Mouse (Mus musculus): ENCODE measurements at regions not wholly inside any gene's neighbourhood (a gene's known extent, or its start where the extent isn't known, plus 50 kb on each side); places are given as distances from the start of the nearest gene placed in this dataset.

DNA sequence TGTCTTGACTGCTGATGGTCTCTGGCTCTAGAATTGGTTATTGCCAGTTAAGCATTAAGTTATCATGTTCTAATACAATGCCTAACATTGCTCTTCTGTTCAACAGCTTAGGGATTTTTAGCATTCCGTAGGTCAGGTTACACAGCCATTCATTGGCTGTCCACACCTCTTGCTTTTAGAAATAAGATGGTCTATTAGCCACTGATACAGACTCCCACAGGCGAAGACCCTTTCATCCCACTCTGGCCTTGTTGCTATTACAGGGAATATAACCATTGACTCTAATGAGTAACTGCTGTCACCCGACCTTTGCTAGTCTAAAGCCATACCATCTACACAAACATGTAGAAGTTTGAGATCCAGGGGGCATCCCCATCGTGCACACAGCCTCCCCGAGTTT, 191.6 kb downstream of the Papss1 start:
- no peaks in the 10 kb centered on the region for H3K36me3 ChIP-seq (ENCODE audit: control insufficient read depth, insufficient read depth, low read length)
- no peak for ATAC-seq (ENCODE audit: low read depth)
- no peaks in the 10 kb centered on the region for H3K27me3 ChIP-seq (ENCODE audit: control insufficient read depth, insufficient read depth, low read depth, low read length)
- no peaks in the 10 kb centered on the region for H3K4me1 ChIP-seq (replicated peaks; ENCODE audit: control insufficient read depth, insufficient read depth, low read length)
- no peak overlapping the region for H3K4me3 ChIP-seq (ENCODE audit: low read length)
- peaks cover 5% of the 10 kb centered on the region for H3K9me3 ChIP-seq (ENCODE audit: control insufficient read depth, low read length)
- WGBS, result 73% methylated on average over 5 of the region's 5 CpGs
- no peak overlapping the region for H3K4me2 ChIP-seq (ENCODE audit: low read depth, low read length)
- no peak overlapping the region for H3K27ac ChIP-seq (ENCODE audit: low read length)
- no peak overlapping the region for H3K9ac ChIP-seq (ENCODE audit: low read length)

DNA sequence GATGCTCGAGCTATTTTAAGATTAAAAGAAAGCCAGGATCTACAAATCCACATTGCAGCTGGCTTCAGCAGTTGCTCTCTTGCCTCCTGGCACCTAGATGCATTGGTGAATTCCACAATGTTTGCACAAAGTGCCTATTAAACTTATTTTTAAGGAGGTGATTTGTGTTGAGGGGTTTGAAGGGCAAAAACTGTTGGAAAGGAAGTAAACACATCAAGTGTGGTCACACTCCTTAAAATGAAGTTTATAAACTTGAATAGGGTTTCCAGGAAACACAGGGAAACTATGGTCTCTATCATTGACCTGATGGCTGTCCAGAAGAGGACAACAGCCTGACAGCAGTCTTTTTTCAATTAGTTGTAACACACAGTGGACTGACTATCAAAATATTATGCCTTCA, 205.4 kb downstream of the Papss1 start:
- no peaks in the 10 kb centered on the region for H3K36me3 ChIP-seq (ENCODE audit: control insufficient read depth, insufficient read depth, low read length)
- no peak overlapping the region for H3K4me2 ChIP-seq (ENCODE audit: low read depth, low read length)
- WGBS, result 50% methylated on average over 1 of the region's 1 CpGs
- H3K27ac ChIP-seq (ENCODE audit: low read length), result no peak overlapping the region
- H3K9ac ChIP-seq (ENCODE audit: low read length), result no peak overlapping the region
- H3K4me3 ChIP-seq (ENCODE audit: low read length), result no peak overlapping the region
- no peaks in the 10 kb centered on the region; the same call in 1 of the 2 replicates for H3K4me1 ChIP-seq (replicated peaks; ENCODE audit: control insufficient read depth, insufficient read depth, low read length)
- no peaks in the 10 kb centered on the region for H3K27me3 ChIP-seq (ENCODE audit: control insufficient read depth, insufficient read depth, low read depth, low read length)
- ATAC-seq (ENCODE audit: low read depth), result no peak
- no peaks in the 10 kb centered on the region for H3K9me3 ChIP-seq (ENCODE audit: control insufficient read depth, low read length)

GRCm38 (mm10) chr3:131770486-131770885, 205.9 kb downstream of the Papss1 start:
- H3K9ac ChIP-seq (ENCODE audit: low read length), result no peak overlapping the region
- no peaks in the 10 kb centered on the region for H3K27me3 ChIP-seq (ENCODE audit: control insufficient read depth, insufficient read depth, low read depth, low read length)
- no peak overlapping the region for H3K4me2 ChIP-seq (ENCODE audit: low read depth, low read length)
- no peaks in the 10 kb centered on the region for H3K36me3 ChIP-seq (ENCODE audit: control insufficient read depth, insufficient read depth, low read length)
- WGBS, result 47% methylated on average over 1 of the region's 1 CpGs
- no peak overlapping the region for H3K27ac ChIP-seq (ENCODE audit: low read length)
- H3K4me3 ChIP-seq (ENCODE audit: low read length), result no peak overlapping the region
- H3K9me3 ChIP-seq (ENCODE audit: control insufficient read depth, low read length), result no peaks in the 10 kb centered on the region
- ATAC-seq (ENCODE audit: low read depth), result no peak
- no peaks in the 10 kb centered on the region; the same call in 1 of the 2 replicates for H3K4me1 ChIP-seq (replicated peaks; ENCODE audit: control insufficient read depth, insufficient read depth, low read length)

DNA sequence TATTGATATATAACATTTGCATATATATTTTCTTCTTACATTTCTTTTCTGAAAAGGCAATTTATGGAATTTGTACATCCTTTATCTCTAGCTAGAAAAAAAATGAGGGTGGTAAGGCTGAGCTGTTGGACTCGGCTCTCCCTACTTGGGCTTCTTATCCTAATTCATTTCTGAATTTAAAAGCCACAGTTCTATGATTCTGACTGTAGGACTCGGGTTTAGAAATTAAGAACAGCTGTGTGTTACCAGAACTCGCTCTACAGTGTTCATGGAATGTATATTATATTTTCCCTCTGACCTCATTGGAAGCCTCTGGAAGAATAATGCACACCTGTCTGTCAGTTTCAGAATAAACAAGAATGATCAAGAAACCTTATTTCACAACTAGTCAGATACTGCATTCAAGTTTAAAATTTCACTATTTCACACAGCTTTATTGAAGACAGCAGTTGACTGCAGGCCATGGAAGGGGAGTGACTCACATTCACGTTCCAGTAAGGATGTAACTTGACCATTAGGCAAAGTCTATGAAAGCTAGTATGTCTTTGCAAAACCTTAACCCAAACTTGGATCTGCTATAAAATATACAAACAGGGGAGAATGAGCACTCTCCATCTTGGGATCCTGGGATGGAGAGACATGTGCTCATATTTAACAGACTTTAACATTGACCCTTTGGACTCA, 207.4 kb downstream of the Papss1 start:
- no peak overlapping the region for H3K4me3 ChIP-seq (ENCODE audit: low read length)
- no peak overlapping the region for H3K9ac ChIP-seq (ENCODE audit: low read length)
- H3K27ac ChIP-seq (ENCODE audit: low read length), result no peak overlapping the region
- no peak overlapping the region for H3K4me2 ChIP-seq (ENCODE audit: low read depth, low read length)
- H3K36me3 ChIP-seq (ENCODE audit: control insufficient read depth, insufficient read depth, low read length), result no peaks in the 10 kb centered on the region
- no peaks in the 10 kb centered on the region for H3K27me3 ChIP-seq (ENCODE audit: control insufficient read depth, insufficient read depth, low read depth, low read length)
- no peaks in the 10 kb centered on the region; the same call in 1 of the 2 replicates for H3K4me1 ChIP-seq (replicated peaks; ENCODE audit: control insufficient read depth, insufficient read depth, low read length)
- WGBS, result 50% methylated on average over 4 of the region's 4 CpGs
- ATAC-seq (ENCODE audit: low read depth), result no peak
- H3K9me3 ChIP-seq (ENCODE audit: control insufficient read depth, low read length), result no peaks in the 10 kb centered on the region

DNA sequence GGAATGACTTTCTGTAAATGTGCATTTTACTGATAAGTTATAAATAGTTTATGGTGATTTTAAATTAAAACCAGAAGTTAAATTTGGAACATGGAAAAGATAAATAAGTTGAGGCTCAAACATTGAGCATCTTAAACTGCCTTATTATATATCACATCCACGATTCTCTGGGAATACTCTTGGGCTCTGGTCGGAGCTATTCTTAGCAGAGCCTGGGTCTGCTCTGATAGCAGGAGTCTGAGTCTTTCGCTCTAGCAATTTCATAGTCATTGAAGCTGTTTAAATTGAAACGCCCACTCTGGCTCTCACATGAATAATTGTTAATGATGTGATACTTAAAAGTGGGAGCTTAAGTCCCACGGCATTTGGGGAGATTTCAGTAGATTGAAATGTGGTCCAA, 208.0 kb downstream of the Papss1 start:
- H3K4me3 ChIP-seq (ENCODE audit: low read length), result no peak overlapping the region
- H3K27ac ChIP-seq (ENCODE audit: low read length), result no peak overlapping the region
- no peaks in the 10 kb centered on the region for H3K27me3 ChIP-seq (ENCODE audit: control insufficient read depth, insufficient read depth, low read depth, low read length)
- H3K4me1 ChIP-seq (replicated peaks; ENCODE audit: control insufficient read depth, insufficient read depth, low read length), result no peaks in the 10 kb centered on the region; the same call in 1 of the 2 replicates
- ATAC-seq (ENCODE audit: low read depth), result no peak
- no peaks in the 10 kb centered on the region for H3K36me3 ChIP-seq (ENCODE audit: control insufficient read depth, insufficient read depth, low read length)
- no peak overlapping the region for H3K4me2 ChIP-seq (ENCODE audit: low read depth, low read length)
- no peak overlapping the region for H3K9ac ChIP-seq (ENCODE audit: low read length)
- 46% methylated on average over 5 of the region's 5 CpGs for WGBS
- H3K9me3 ChIP-seq (ENCODE audit: control insufficient read depth, low read length), result no peaks in the 10 kb centered on the region

DNA sequence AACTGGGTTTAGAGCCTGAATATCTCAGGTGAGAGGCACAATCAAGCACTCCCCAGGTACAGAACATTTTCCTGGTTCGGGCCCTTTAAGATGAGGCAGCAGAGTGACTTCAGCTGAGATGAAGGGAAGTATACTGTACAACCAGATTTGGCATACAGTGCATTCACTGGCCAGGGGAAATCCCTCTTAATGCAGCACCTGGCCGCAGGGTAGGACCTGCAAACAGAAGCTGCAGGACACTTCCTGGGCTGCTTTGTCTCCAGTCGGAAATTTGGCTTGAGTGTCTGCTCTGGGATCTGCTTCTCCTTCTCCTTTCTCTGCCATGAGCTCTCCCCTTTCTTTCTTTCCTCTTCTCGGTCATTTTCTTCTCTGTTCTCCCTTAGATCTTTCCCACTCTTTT, 210.9 kb downstream of the Papss1 start:
- WGBS, result 70% methylated on average over 4 of the region's 4 CpGs
- H3K27ac ChIP-seq (ENCODE audit: low read length), result no peak overlapping the region
- H3K4me1 ChIP-seq (replicated peaks; ENCODE audit: control insufficient read depth, insufficient read depth, low read length), result no peaks in the 10 kb centered on the region; the same call in 1 of the 2 replicates
- no peak overlapping the region for H3K4me2 ChIP-seq (ENCODE audit: low read depth, low read length)
- H3K27me3 ChIP-seq (ENCODE audit: control insufficient read depth, insufficient read depth, low read depth, low read length), result no peaks in the 10 kb centered on the region
- ATAC-seq (ENCODE audit: low read depth), result no peak
- no peak overlapping the region for H3K4me3 ChIP-seq (ENCODE audit: low read length)
- no peaks in the 10 kb centered on the region for H3K36me3 ChIP-seq (ENCODE audit: control insufficient read depth, insufficient read depth, low read length)
- no peak overlapping the region for H3K9ac ChIP-seq (ENCODE audit: low read length)
- H3K9me3 ChIP-seq (ENCODE audit: control insufficient read depth, low read length), result no peaks in the 10 kb centered on the region

DNA sequence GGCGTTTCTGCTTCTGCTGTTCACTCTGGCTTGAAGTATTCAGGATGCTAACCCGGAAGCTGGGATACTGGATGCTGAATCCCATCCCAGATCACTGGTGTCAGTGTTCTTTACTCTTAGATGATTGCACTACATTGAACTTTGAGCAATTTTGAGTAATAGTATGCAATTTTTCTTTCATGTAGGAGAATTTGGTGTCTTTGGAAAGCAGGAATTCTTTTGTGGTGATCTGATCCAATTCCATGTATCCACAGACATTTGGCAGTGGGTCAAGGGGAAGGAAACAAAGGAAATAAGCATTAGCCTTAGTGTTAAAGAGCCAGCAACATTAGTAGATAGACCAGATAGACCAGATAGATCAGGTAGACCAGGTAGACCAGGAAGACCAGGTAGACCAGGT, 212.1 kb downstream of the Papss1 start:
- Histone ChIP-seq H3K36me3 (ENCODE audit: control insufficient read depth, insufficient read depth, low read length) (no peaks in the 10 kb centered on the region), H3K27ac (ENCODE audit: low read length) (no peak overlapping the region), H3K4me1 (replicated peaks; ENCODE audit: control insufficient read depth, insufficient read depth, low read length) (no peaks in the 10 kb centered on the region; the same call in 1 of the 2 replicates), H3K4me2 (ENCODE audit: low read depth, low read length) (no peak overlapping the region), H3K9me3 (ENCODE audit: control insufficient read depth, low read length) (no peaks in the 10 kb centered on the region), H3K9ac (ENCODE audit: low read length) (no peak overlapping the region), H3K27me3 (ENCODE audit: control insufficient read depth, insufficient read depth, low read depth, low read length) (no peaks in the 10 kb centered on the region), H3K4me3 (ENCODE audit: low read length) (no peak overlapping the region)
- ATAC-seq (ENCODE audit: low read depth), result no peak
- WGBS, result 72% methylated on average over 2 of the region's 2 CpGs

GRCm38 (mm10) chr3:131779803-131780202, 215.2 kb downstream of the Papss1 start:
- WGBS, result 38% methylated on average over 7 of the region's 7 CpGs
- H3K9ac ChIP-seq (ENCODE audit: low read length), result no peak overlapping the region
- H3K4me2 ChIP-seq (ENCODE audit: low read depth, low read length), result no peak overlapping the region
- no peaks in the 10 kb centered on the region; the same call in 1 of the 2 replicates for H3K4me1 ChIP-seq (replicated peaks; ENCODE audit: control insufficient read depth, insufficient read depth, low read length)
- no peak overlapping the region for H3K27ac ChIP-seq (ENCODE audit: low read length)
- 0 out of 2 replicates have a peak, but pooled peaks have one; percentile 23 for ATAC-seq (ENCODE audit: low read depth)
- H3K36me3 ChIP-seq (ENCODE audit: control insufficient read depth, insufficient read depth, low read length), result no peaks in the 10 kb centered on the region
- H3K9me3 ChIP-seq (ENCODE audit: control insufficient read depth, low read length), result no peaks in the 10 kb centered on the region
- H3K4me3 ChIP-seq (ENCODE audit: low read length), result no peak overlapping the region
- H3K27me3 ChIP-seq (ENCODE audit: control insufficient read depth, insufficient read depth, low read depth, low read length), result no peaks in the 10 kb centered on the region

- no peaks in the 10 kb centered on the region for H3K27me3 ChIP-seq (ENCODE audit: control insufficient read depth, insufficient read depth, low read depth, low read length)
- ATAC-seq (ENCODE audit: low read depth), result no peak
- no peaks in the 10 kb centered on the region for H3K36me3 ChIP-seq (ENCODE audit: control insufficient read depth, insufficient read depth, low read length)
- H3K9me3 ChIP-seq (ENCODE audit: control insufficient read depth, low read length), result no peaks in the 10 kb centered on the region
- H3K9ac ChIP-seq (ENCODE audit: low read length), result no peak overlapping the region
- 64% methylated on average over 3 of the region's 3 CpGs for WGBS
- no peak overlapping the region for H3K4me3 ChIP-seq (ENCODE audit: low read length)
- H3K4me2 ChIP-seq (ENCODE audit: low read depth, low read length), result no peak overlapping the region
- H3K4me1 ChIP-seq (replicated peaks; ENCODE audit: control insufficient read depth, insufficient read depth, low read length), result no peaks in the 10 kb centered on the region
- H3K27ac ChIP-seq (ENCODE audit: low read length), result no peak overlapping the region
These were observed 221.0 kb downstream of the Papss1 start for GRCm38 (mm10) chr3:131785524-131785923.

Measured in lung, embryonic 16.5 days (tissue).